Mouse (Mus musculus) forebrain, embryonic 13.5 days (tissue): ENCODE measurements around the gene Slc43a2. TPM values are rescaled to one million over a fixed set of nuclear protein-coding genes. Genes with fewer than 3 reads are reported as not detected.
A peak's percentile ranks its signal among the peaks of the same experiment; 100 is the strongest.

Experiments
- ATAC-seq: fragments of 200-750 bp; cut with Nextera tagmentation; 2 replicates; pipeline ENCODE4 v1.8.0; 2017
- H3K27ac ChIP-seq: fragments of 300-500 bp; sonication (generic); 2 replicates; pipeline ENCODE4 v1.5.1; 2015; ENCODE audit warnings: inconsistent platforms, mild to moderate bottlenecking, moderate library complexity
- H3K27me3 ChIP-seq: fragments of 300-500 bp; sonication (generic); 2 replicates; pipeline ENCODE4 v1.6.1; 2015; ENCODE audit warnings: mild to moderate bottlenecking, inconsistent platforms
- H3K36me3 ChIP-seq: fragments of 300-500 bp; sonication (generic); 2 replicates; pipeline ENCODE4 v1.6.1; 2015; ENCODE audit warnings: mild to moderate bottlenecking, inconsistent platforms; ENCODE audit not compliant: poor library complexity, severe bottlenecking
- H3K4me1 ChIP-seq: fragments of 300-500 bp; sonication (generic); 2 replicates; pipeline ENCODE4 v1.6.1; 2015; ENCODE audit warnings: inconsistent platforms
- H3K4me2 ChIP-seq: fragments of 300-500 bp; sonication (generic); 2 replicates; pipeline ENCODE4 v1.6.1; 2015; ENCODE audit warnings: inconsistent platforms, mild to moderate bottlenecking, moderate library complexity
- H3K4me3 ChIP-seq: fragments of 300-500 bp; sonication (generic); 2 replicates; pipeline ENCODE4 v1.5.1; 2015; ENCODE audit warnings: mild to moderate bottlenecking, inconsistent platforms
- H3K9ac ChIP-seq: fragments of 300-500 bp; sonication (generic); 2 replicates; pipeline ENCODE4 v1.6.1; 2015; ENCODE audit warnings: mild to moderate bottlenecking, inconsistent platforms
- H3K9me3 ChIP-seq: fragments of 300-500 bp; sonication (generic); replicated peaks from 2 replicates; pipeline ENCODE4 v1.6.1; 2016; ENCODE audit warnings: inconsistent platforms
- WGBS: fragments of 180-500 bp; shearing (Covaris S2); methylation state at CpG from one replicate; pipeline ENCODE4 v1.1.7; 2015; 5-methylcytosine and 5-hydroxymethylcytosine counted together
- polyA plus RNA-seq: library from polyadenylated mRNA; unstranded; fragments of >200 nt; fragmentation: Nextera tagmentation; extraction: Ambion mirVana; gene quantifications from 2 replicates; pipeline ENCODE4 v1.2.1, GENCODE M21; 2015

Slc43a2 gene
- 11.3 and 11.7 TPM in 2 replicates for polyA plus RNA-seq

GRCm38 (mm10) chr11:75531469-75532242 lies at the start of gene Slc43a2:
Gene Slc43a2 (plus strand): TSS chr11:75531694.
- H3K4me1 ChIP-seq = peaks cover 27% of the 10 kb centered on the region

GRCm38 (mm10) chr11:75486192-75486591 lies 45.3 kb upstream of the Slc43a2 start:
- Histone ChIP-seq H3K4me1 (peaks cover 14% of the 10 kb centered on the region), H3K9me3 (no peaks in the 10 kb centered on the region), H3K36me3 (peaks cover 35% of the 10 kb centered on the region), H3K27me3 (peaks cover 10% of the 10 kb centered on the region), H3K4me2 (peak overlapping the region; percentile 27), H3K27ac (no peak overlapping the region), H3K4me3 (peak overlapping the region; percentile 95), H3K9ac (no peak overlapping the region)
- 19% methylated on average over 3 of the region's 3 CpGs for WGBS
- peak; percentile 44 for ATAC-seq

More at GRCm38 (mm10) chr11:75531469-75532242, at the start of gene Slc43a2:
- H3K4me2 ChIP-seq = peak within 1 kb of the TSS; percentile 98
- no peaks in the 10 kb centered on the region for H3K36me3 ChIP-seq
- peak; percentile 96 for ATAC-seq
- peak within 1 kb of the TSS; percentile 97 for H3K27ac ChIP-seq
- H3K9ac ChIP-seq = peak within 1 kb of the TSS; percentile 94
- WGBS = under 1% methylated on average over 62 of the region's 62 CpGs
- H3K9me3 ChIP-seq = no peaks in the 10 kb centered on the region
- H3K4me3 ChIP-seq = peak within 1 kb of the TSS; percentile 72
- no peaks in the 10 kb centered on the region for H3K27me3 ChIP-seq

GRCm38 (mm10) chr11:75486601-75487285 lies 44.8 kb upstream of the Slc43a2 start, which contains the start of gene Prpf8:
Gene Prpf8 (plus strand): TSS chr11:75486816.
- Histone ChIP-seq H3K4me1 (peaks cover 14% of the 10 kb centered on the region), H3K27me3 (peaks cover 10% of the 10 kb centered on the region), H3K36me3 (peaks cover 40% of the 10 kb centered on the region), H3K9me3 (no peaks in the 10 kb centered on the region), H3K4me3 (peak within 1 kb of the TSS; percentile 95), H3K9ac (peak within 1 kb of the TSS; percentile 98), H3K27ac (peak within 1 kb of the TSS; percentile 68), H3K4me2 (peak within 1 kb of the TSS; percentile 99)
- WGBS = under 1% methylated on average over 52 of the region's 52 CpGs
- peak; percentile 100 for ATAC-seq

DNA sequence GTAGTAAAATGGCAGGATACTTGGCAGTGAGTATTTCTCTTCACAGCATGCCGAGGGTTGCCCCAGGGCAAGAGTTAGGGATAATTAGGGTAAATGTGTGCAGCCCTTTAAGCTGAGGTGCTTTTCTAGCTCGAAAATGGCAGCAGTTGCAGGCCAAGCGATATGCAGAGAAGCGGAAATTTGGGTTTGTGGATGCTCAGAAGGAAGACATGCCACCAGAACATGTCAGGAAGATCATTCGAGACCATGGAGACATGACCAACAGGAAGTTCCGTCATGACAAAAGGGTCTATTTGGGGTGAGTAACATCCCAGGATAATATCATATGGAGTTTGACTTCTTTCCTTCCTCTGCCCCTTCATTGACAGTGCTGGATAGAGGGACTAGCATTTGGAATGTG lies 44.0 kb upstream of the Slc43a2 start:
- H3K9me3 ChIP-seq = no peaks in the 10 kb centered on the region
- peaks cover 14% of the 10 kb centered on the region for H3K4me1 ChIP-seq
- no peak for ATAC-seq
- H3K4me3 ChIP-seq = peak overlapping the region; percentile 95
- no peak overlapping the region for H3K27ac ChIP-seq
- peak overlapping the region; percentile 98 for H3K9ac ChIP-seq
- peaks cover 48% of the 10 kb centered on the region for H3K36me3 ChIP-seq
- 43% methylated on average over 6 of the region's 6 CpGs for WGBS
- peaks cover 10% of the 10 kb centered on the region for H3K27me3 ChIP-seq
- peak overlapping the region; percentile 99 for H3K4me2 ChIP-seq

GRCm38 (mm10) chr11:75494296-75495049 lies 37.0 kb upstream of the Slc43a2 start:
- H3K27me3 ChIP-seq = no peaks in the 10 kb centered on the region
- no peaks in the 10 kb centered on the region for H3K4me1 ChIP-seq
- H3K4me2 ChIP-seq = no peak overlapping the region
- H3K9me3 ChIP-seq = no peaks in the 10 kb centered on the region
- H3K27ac ChIP-seq = no peak overlapping the region
- ATAC-seq = no peak
- no peak overlapping the region for H3K9ac ChIP-seq
- peaks cover 100% of the 10 kb centered on the region for H3K36me3 ChIP-seq
- no peak overlapping the region for H3K4me3 ChIP-seq
- WGBS = 93% methylated on average over 10 of the region's 10 CpGs

DNA sequence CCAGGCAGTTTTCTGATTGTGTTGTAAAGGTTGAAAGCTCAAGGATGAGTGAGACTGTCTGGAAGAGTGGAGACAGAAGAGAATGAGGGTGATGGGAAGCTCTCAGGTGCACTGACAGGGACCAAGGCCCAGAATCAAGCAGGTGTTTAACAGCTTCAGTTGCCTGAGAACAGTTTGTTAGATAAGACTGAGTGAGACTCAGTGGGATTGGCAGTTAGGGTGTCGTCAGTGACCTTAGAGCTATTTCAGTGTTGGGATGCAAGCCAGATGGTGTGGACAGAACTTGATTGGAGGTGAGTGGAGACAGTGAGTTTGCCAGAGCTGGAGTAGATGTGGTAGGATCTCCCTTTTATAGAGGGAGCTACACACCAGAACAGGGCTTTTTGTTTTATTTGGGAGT lies 33.4 kb upstream of the Slc43a2 start:
- 89% methylated on average over 1 of the region's 1 CpGs for WGBS
- Histone ChIP-seq H3K9me3 (no peaks in the 10 kb centered on the region), H3K4me1 (no peaks in the 10 kb centered on the region), H3K4me3 (no peak overlapping the region), H3K9ac (no peak overlapping the region), H3K36me3 (peaks cover 100% of the 10 kb centered on the region), H3K4me2 (no peak overlapping the region), H3K27ac (no peak overlapping the region), H3K27me3 (no peaks in the 10 kb centered on the region)
- ATAC-seq = no peak

- Histone ChIP-seq H3K4me2 (no peak overlapping the region), H3K9ac (no peak overlapping the region), H3K27me3 (no peaks in the 10 kb centered on the region), H3K36me3 (peaks cover 73% of the 10 kb centered on the region), H3K4me1 (peaks cover 17% of the 10 kb centered on the region), H3K4me3 (no peak overlapping the region), H3K27ac (no peak overlapping the region), H3K9me3 (no peaks in the 10 kb centered on the region)
- WGBS = 95% methylated on average over 4 of the region's 4 CpGs
- ATAC-seq = no peak
Observed at GRCm38 (mm10) chr11:75508162-75508561, 23.3 kb upstream of the Slc43a2 start.

- no peak overlapping the region for H3K4me3 ChIP-seq
- H3K4me1 ChIP-seq = peaks cover 17% of the 10 kb centered on the region
- ATAC-seq = no peak
- no peaks in the 10 kb centered on the region for H3K27me3 ChIP-seq
- peaks cover 65% of the 10 kb centered on the region for H3K36me3 ChIP-seq
- H3K9ac ChIP-seq = no peak overlapping the region
- H3K4me2 ChIP-seq = no peak overlapping the region
- no peak overlapping the region for H3K27ac ChIP-seq
- 88% methylated on average over 8 of the region's 8 CpGs for WGBS
- no peaks in the 10 kb centered on the region for H3K9me3 ChIP-seq
Observed at GRCm38 (mm10) chr11:75508904-75509303, 22.6 kb upstream of the Slc43a2 start.

DNA sequence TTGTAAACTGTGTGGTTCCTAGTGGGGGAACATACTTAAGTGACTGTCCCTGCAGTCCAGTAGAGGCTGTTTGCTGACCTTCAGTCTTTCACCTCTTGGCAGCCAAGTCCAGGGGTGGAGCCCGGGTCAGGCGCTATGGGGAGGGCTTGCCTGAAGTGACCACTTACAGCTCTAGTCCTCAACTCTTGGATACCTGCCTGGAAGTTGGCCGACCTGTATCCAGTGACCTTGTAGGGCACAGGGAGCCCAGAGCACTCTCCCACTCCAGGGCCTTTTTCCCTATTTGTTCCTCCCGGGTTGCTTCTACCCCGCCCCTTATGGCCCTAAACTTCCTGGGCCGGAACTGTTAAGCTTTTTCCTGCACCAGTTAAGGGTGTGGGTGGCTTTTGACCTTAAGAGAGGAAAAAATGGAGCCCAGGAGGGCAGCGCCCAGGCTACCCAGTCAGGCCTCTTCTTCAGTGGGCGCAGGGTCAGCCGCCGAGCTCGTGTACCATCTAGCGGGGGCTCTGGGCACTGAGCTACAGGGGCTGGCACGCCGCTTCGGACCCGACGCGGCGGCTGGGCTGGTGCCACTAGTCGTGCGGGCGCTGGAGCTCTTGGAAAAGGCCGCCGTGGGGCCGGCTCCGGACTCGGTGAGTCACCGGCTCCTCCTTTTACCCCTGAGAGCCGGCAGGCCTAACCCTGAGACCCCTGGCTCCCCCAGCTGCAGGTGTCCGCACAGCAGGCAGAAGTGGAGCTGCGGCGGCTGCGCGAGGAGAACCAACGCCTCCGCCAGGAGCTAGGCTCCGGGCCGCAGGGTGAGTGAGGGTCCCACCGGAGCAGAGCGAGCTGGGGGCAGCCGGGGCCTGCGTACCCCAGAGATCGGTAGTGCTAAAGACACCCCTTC lies 21.5 kb upstream of the Slc43a2 start, which contains the start of gene Rilp:
Rilp (plus strand) TSS at position 354 of the 886 bp plus-strand sequence.
- 3% methylated on average over 42 of the region's 43 CpGs for WGBS
- H3K36me3 ChIP-seq = peaks cover 55% of the 10 kb centered on the region
- peak within 1 kb of the TSS; percentile 93 for H3K4me2 ChIP-seq
- no peaks in the 10 kb centered on the region for H3K27me3 ChIP-seq
- peak within 1 kb of the TSS; percentile 74 for H3K9ac ChIP-seq
- peak within 1 kb of the TSS; percentile 67 for H3K27ac ChIP-seq
- peaks cover 17% of the 10 kb centered on the region for H3K4me1 ChIP-seq
- ATAC-seq = peak; percentile 77
- no peaks in the 10 kb centered on the region for H3K9me3 ChIP-seq
- peak within 1 kb of the TSS; percentile 50 for H3K4me3 ChIP-seq

- Histone ChIP-seq H3K4me3 (peak overlapping the region; percentile 50), H3K36me3 (peaks cover 49% of the 10 kb centered on the region), H3K27ac (peak overlapping the region; percentile 67), H3K4me2 (peak overlapping the region; percentile 93), H3K4me1 (peaks cover 17% of the 10 kb centered on the region), H3K9ac (peak overlapping the region; percentile 74), H3K27me3 (no peaks in the 10 kb centered on the region), H3K9me3 (no peaks in the 10 kb centered on the region)
- peak; percentile 88 for ATAC-seq
- 2% methylated on average over 24 of the region's 24 CpGs for WGBS
Observed at GRCm38 (mm10) chr11:75510627-75510993, 20.9 kb upstream of the Slc43a2 start.

DNA sequence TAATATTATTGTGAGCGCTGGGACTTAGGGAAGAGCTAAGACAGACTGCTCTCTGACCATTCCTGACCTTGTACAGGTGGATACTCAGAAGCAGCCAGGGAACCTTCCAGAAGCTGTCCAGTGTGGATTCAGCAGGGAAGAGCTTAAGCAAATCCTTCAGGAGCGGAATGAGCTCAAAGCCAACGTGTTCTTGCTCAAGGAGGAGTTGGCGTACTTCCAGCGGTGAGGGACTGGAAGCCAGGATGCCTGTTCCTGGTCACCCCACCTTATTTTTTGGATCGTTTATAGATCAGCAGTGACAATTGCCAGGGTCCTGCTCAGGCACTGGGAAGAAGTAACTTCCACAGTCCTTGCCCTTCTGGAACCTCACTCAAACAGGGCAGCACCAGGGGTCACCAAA lies 20.3 kb upstream of the Slc43a2 start:
- ATAC-seq = no peak
- 88% methylated on average over 6 of the region's 6 CpGs for WGBS
- Histone ChIP-seq H3K27me3 (no peaks in the 10 kb centered on the region), H3K9ac (no peak overlapping the region), H3K4me3 (no peak overlapping the region), H3K36me3 (peaks cover 43% of the 10 kb centered on the region), H3K27ac (no peak overlapping the region), H3K9me3 (no peaks in the 10 kb centered on the region), H3K4me2 (peak overlapping the region; percentile 93), H3K4me1 (peaks cover 17% of the 10 kb centered on the region)
